Mouse (Mus musculus): ENCODE measurements around the gene Camta2.

- no peak for TF ChIP-seq ZMIZ1 (IDR thresholded peaks at IDR 0.05; ENCODE audit: low read depth, low read length)
- TF ChIP-seq RAD21 (IDR thresholded peaks at IDR 0.05; ENCODE audit: low read depth, low read length): no peak
- no peak for TF ChIP-seq SMC3 (IDR thresholded peaks at IDR 0.05; ENCODE audit: low read depth, low read length)
- TF ChIP-seq CTCF (conservative IDR thresholded peaks at IDR 0.05 in 1 of 2, IDR thresholded peaks at IDR 0.05 in 1 of 2; ENCODE audit: low read depth in 2 of 2, low read length in 2 of 2): no peak
- TF ChIP-seq ELF1 (IDR thresholded peaks at IDR 0.05; ENCODE audit: low read depth, low read length): no peak
- TF ChIP-seq SIN3A (IDR thresholded peaks at IDR 0.05; ENCODE audit: low read length): no peak
- TF ChIP-seq MAX (IDR thresholded peaks at IDR 0.05; ENCODE audit: low read length): no peak
- TF ChIP-seq E2F4 (IDR thresholded peaks at IDR 0.05; ENCODE audit: insufficient replicate concordance, low read depth, low read length): no peak
- TF ChIP-seq MYC (IDR thresholded peaks at IDR 0.05; ENCODE audit: low read depth, low read length): no peak
- no peak for TF ChIP-seq CHD1 (IDR thresholded peaks at IDR 0.05; ENCODE audit: low read depth, low read length)
These were observed 6.7 kb downstream of the Camta2 start for GRCm38 (mm10) chr11:70681170-70681569.

All from CH12.LX (cell line).